Mouse (Mus musculus) liver, embryonic 16.5 days (tissue): ENCODE data around the gene Trio. TPM values are rescaled to one million over a fixed set of nuclear protein-coding genes. Genes with fewer than 3 reads are reported as not detected.

Experiments used
- ATAC-seq: fragments of 200-750 bp; cut with Nextera tagmentation; 2 replicates; pipeline ENCODE4 v1.8.0; 2017; ENCODE audit warnings: low read depth, mild to moderate bottlenecking, moderate number of reproducible peaks, moderate library complexity
- H3K27ac ChIP-seq: fragments of 300-500 bp; sonication (generic); 2 replicates; pipeline ENCODE4 v1.5.1; 2014; ENCODE audit warnings: mild to moderate bottlenecking, low read length
- H3K27me3 ChIP-seq: fragments of 300-500 bp; sonication (generic); 2 replicates; pipeline ENCODE4 v1.6.1; 2014; ENCODE audit warnings: low read depth, low read length, mixed read lengths; ENCODE audit not compliant: control insufficient read depth, insufficient read depth
- H3K36me3 ChIP-seq: fragments of 300-500 bp; sonication (generic); 2 replicates; pipeline ENCODE4 v1.6.1; 2014; ENCODE audit warnings: mild to moderate bottlenecking; ENCODE audit not compliant: control insufficient read depth, insufficient read depth
- H3K4me1 ChIP-seq: fragments of 300-500 bp; sonication (generic); 2 replicates; pipeline ENCODE4 v1.6.1; 2014; ENCODE audit warnings: low read depth, low read length, mixed read lengths; ENCODE audit not compliant: control insufficient read depth
- H3K4me2 ChIP-seq: fragments of 300-500 bp; sonication (generic); 2 replicates; pipeline ENCODE4 v1.6.1; 2014; ENCODE audit warnings: low read depth, low read length, mixed read lengths
- H3K4me3 ChIP-seq: fragments of 300-500 bp; sonication (generic); 2 replicates; pipeline ENCODE4 v1.5.1; 2014; ENCODE audit warnings: low read depth, mild to moderate bottlenecking, low read length
- H3K9ac ChIP-seq: fragments of 300-500 bp; sonication (generic); 2 replicates; pipeline ENCODE4 v1.6.1; 2014; ENCODE audit warnings: low read depth, low read length
- H3K9me3 ChIP-seq: fragments of 300-500 bp; sonication (generic); replicated peaks from 2 replicates; pipeline ENCODE4 v1.6.1; 2016; ENCODE audit warnings: low read length; ENCODE audit not compliant: control insufficient read depth
- WGBS: fragments of 180-500 bp; shearing (Covaris S2); extraction: QIAGEN DNeasy Blood & Tissue Kit; methylation state at CpG from one replicate; pipeline ENCODE4 v1.1.7; 2014; ENCODE audit not compliant: insufficient replicate concordance; 5-methylcytosine and 5-hydroxymethylcytosine counted together
- polyA plus RNA-seq: library from polyadenylated mRNA; unstranded; fragments of >200 nt; fragmentation: Nextera tagmentation; extraction: Ambion mirVana; gene quantifications from 2 replicates; pipeline ENCODE4 v1.2.1, GENCODE M21; 2015

Trio gene
- polyA plus RNA-seq, 1 experiment from 2014 or later = 3.2 TPM

GRCm38 (mm10) chr15:27884347-27885250, 141.0 kb downstream of the Trio start:
- Histone ChIP-seq H3K9me3 (no peaks in the 10 kb centered on the region), H3K36me3 (no peaks in the 10 kb centered on the region), H3K4me1 (no peaks in the 10 kb centered on the region), H3K9ac (no peak overlapping the region), H3K27me3 (no peaks in the 10 kb centered on the region), H3K4me3 (no peak overlapping the region), H3K27ac (no peak overlapping the region), H3K4me2 (no peak overlapping the region)
- 0 out of 2 replicates have a peak, but pooled peaks have one; percentile 54 for ATAC-seq
- 61% methylated on average over 17 of the region's 17 CpGs for WGBS

DNA sequence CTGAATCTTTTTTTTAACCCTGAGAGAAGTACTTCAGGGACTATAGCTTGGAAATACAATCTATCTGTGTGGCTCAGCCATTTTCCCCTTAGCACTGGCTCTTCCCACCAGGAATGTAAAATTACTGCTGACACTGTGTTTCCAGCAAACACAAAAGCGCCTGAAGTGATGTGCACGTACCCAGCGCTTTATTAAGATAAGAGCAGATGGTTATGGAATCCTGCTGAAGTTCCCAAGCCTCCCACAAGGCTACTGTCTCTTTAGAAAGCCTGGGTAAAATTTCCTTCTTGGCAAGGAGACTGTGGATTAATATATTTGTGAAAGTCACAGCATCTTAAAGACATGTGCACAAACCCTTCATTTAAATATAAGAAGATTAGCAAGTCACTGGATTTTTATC, 141.8 kb downstream of the Trio start:
- no peak for ATAC-seq
- Histone ChIP-seq H3K36me3 (no peaks in the 10 kb centered on the region), H3K27me3 (no peaks in the 10 kb centered on the region), H3K27ac (no peak overlapping the region), H3K4me3 (no peak overlapping the region), H3K4me1 (no peaks in the 10 kb centered on the region), H3K9ac (no peak overlapping the region), H3K4me2 (no peak overlapping the region), H3K9me3 (no peaks in the 10 kb centered on the region)
- WGBS = 57% methylated on average over 3 of the region's 3 CpGs

- no peak overlapping the region for H3K27ac ChIP-seq
- WGBS = 63% methylated on average over 14 of the region's 14 CpGs
- no peaks in the 10 kb centered on the region for H3K4me1 ChIP-seq
- H3K9ac ChIP-seq = no peak overlapping the region
- no peak for ATAC-seq
- no peak overlapping the region for H3K4me2 ChIP-seq
- H3K4me3 ChIP-seq = no peak overlapping the region
- no peaks in the 10 kb centered on the region for H3K36me3 ChIP-seq
- no peaks in the 10 kb centered on the region for H3K9me3 ChIP-seq
- H3K27me3 ChIP-seq = no peaks in the 10 kb centered on the region
These were observed 142.8 kb downstream of the Trio start for GRCm38 (mm10) chr15:27882898-27883297.

DNA sequence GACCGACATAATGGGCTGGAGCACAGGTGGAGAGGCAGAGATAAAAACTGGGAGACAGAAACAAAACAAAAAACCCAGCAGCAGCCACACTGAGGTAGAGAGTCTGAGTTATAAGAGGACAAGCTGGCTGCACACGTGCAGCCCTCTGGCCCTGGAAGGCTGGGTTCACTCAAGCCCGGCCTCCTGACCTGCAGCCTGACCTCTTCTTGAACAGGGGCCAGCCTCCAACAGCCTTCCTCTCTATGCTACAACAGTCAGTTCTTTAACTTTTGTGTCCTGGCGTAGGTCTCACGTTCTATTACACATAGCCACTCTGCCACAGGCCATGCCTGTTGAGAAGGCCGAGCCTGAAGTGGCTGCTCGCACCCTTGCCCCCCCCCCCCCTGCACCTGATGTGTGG, 147.8 kb downstream of the Trio start:
- peak; percentile 48 for ATAC-seq
- Histone ChIP-seq H3K4me2 (no peak overlapping the region), H3K9me3 (no peaks in the 10 kb centered on the region), H3K27me3 (no peaks in the 10 kb centered on the region), H3K9ac (no peak overlapping the region), H3K4me1 (no peaks in the 10 kb centered on the region), H3K4me3 (no peak overlapping the region), H3K36me3 (no peaks in the 10 kb centered on the region), H3K27ac (no peak overlapping the region)
- WGBS = 66% methylated on average over 7 of the region's 7 CpGs

DNA sequence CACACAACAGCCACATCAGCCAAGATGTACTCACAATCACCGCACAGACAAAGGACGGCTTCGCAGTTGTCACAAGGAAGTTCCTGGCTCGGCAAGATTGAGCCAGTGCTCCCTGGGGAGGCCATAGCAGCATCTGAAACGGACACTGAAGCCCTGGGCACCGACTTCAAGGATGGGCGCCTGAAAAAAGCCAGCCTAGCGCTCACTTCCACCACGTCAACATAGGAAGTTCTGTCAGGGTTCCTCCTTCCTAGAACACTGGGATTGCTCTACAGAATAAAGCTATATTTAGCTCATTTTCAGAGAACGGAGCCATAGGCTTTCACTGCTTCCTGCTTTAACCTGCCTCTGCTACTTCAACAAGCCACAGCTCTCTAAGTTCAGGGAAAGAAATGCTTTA, 149.3 kb downstream of the Trio start:
- 27% methylated on average over 10 of the region's 10 CpGs for WGBS
- peak overlapping the region; percentile 10; the same call in 1 of the 2 replicates for H3K4me2 ChIP-seq
- no peak overlapping the region for H3K4me3 ChIP-seq
- H3K27me3 ChIP-seq = no peaks in the 10 kb centered on the region
- H3K9me3 ChIP-seq = no peaks in the 10 kb centered on the region
- H3K9ac ChIP-seq = no peak overlapping the region
- no peaks in the 10 kb centered on the region for H3K36me3 ChIP-seq
- no peak overlapping the region for H3K27ac ChIP-seq
- peaks cover 9% of the 10 kb centered on the region; the same call in 1 of the 2 replicates for H3K4me1 ChIP-seq
- ATAC-seq = no peak

DNA sequence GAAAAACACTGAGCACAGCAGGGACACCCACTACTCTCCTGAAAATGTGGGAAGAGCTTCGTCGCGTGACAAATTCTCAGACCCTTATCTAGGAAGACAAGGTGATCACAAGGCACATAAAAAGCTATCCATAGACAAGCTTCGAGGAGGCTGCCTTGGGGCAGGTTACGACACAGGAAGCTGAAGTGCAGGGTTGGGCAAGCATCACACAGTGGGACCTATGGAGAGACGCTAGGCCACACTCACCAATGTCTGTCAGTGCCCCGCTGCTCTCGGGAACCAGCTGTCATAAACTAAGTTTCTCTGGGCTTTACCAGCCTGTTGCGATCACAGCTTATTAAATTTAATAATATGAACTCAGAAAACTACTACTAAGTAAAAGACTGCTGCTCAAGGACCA, 149.9 kb downstream of the Trio start:
- Histone ChIP-seq H3K4me1 (peaks cover 10% of the 10 kb centered on the region; the same call in 1 of the 2 replicates), H3K9me3 (no peaks in the 10 kb centered on the region), H3K27me3 (no peaks in the 10 kb centered on the region), H3K4me3 (no peak overlapping the region), H3K27ac (no peak overlapping the region), H3K36me3 (no peaks in the 10 kb centered on the region), H3K9ac (no peak overlapping the region), H3K4me2 (no peak overlapping the region)
- WGBS = 55% methylated on average over 9 of the region's 9 CpGs
- no peak for ATAC-seq

- Histone ChIP-seq H3K4me1 (peaks cover 10% of the 10 kb centered on the region; the same call in 1 of the 2 replicates), H3K27me3 (no peaks in the 10 kb centered on the region), H3K27ac (no peak overlapping the region), H3K9me3 (no peaks in the 10 kb centered on the region), H3K9ac (no peak overlapping the region), H3K4me2 (no peak overlapping the region), H3K4me3 (no peak overlapping the region), H3K36me3 (no peaks in the 10 kb centered on the region)
- ATAC-seq = no peak
- WGBS = 39% methylated on average over 16 of the region's 16 CpGs
These were observed 151.8 kb downstream of the Trio start for GRCm38 (mm10) chr15:27873747-27874320.

DNA sequence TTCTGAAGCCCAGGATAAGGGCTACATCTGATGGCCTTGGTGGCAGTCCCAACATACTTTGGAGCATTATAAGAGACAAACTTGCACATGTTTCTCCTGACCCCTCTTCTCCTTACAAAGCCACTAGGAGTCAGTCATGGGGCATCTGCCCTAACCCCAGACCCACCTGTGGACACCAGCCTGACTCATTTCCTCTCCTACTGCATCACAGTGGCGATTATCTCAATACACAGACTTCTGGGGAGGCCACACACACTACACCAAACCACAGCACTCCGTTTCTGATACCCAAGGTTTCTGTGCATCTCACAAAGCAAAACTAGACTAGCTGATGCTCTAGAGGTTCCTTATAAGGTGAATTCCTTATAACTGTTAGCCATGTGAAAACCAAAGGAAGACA, 153.4 kb downstream of the Trio start:
- WGBS = 12% methylated on average over 2 of the region's 2 CpGs
- Histone ChIP-seq H3K36me3 (no peaks in the 10 kb centered on the region), H3K27ac (no peak overlapping the region), H3K4me2 (no peak overlapping the region), H3K4me3 (no peak overlapping the region), H3K4me1 (peaks cover 10% of the 10 kb centered on the region; the same call in 1 of the 2 replicates), H3K27me3 (no peaks in the 10 kb centered on the region), H3K9me3 (no peaks in the 10 kb centered on the region), H3K9ac (no peak overlapping the region)
- peak; percentile 65 for ATAC-seq

DNA sequence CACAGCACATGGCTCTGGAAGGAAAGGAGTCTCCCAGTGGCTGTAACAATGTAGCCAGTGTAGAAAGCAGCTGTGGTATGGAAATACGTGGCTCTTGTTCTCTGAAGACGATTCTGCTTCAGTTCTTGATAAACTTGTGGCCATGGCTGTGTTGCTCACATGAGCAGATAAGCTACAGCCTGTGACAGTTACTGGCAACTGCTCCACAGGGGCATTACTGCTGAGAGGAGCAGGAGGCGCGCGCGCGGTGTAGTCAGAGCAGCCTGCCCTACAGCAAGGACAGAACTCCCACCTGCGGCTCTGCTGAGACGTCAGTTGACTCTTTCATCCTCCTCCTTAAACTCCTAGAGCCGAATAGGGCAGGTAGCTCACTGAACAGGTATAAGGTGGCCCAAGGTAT, 153.9 kb downstream of the Trio start:
- WGBS = 23% methylated on average over 10 of the region's 10 CpGs
- Histone ChIP-seq H3K4me3 (peak overlapping the region; percentile 28), H3K4me2 (peak overlapping the region; percentile 41), H3K9me3 (no peaks in the 10 kb centered on the region), H3K27ac (peak overlapping the region; percentile 56; the same call in 1 of the 2 replicates), H3K36me3 (no peaks in the 10 kb centered on the region), H3K4me1 (peaks cover 10% of the 10 kb centered on the region; the same call in 1 of the 2 replicates), H3K27me3 (no peaks in the 10 kb centered on the region), H3K9ac (no peak overlapping the region)
- peak; percentile 87 for ATAC-seq
